7 mouse cellular contexts compared by ENCODE assay signal in genomic region chr11:70688372-70688771, GRCm38 (mm10). TPM values are rescaled to one million over a fixed set of nuclear protein-coding genes. Genes with fewer than 3 reads are reported as not detected.
DNase-seq lines count a peak whose midpoint lies in the region; ATAC-seq lines count a peak whose summit lies in the region.

No protein-coding gene starts in this region.

- peak overlapping the region; percentile 90 for H3K9ac ChIP-seq in lung, embryonic 16.5 days (ENCODE audit: low read length)
- peak overlapping the region; percentile 75 for H3K9ac ChIP-seq in forebrain, embryonic 11.5 days (ENCODE audit: low read length)
- peak overlapping the region; percentile 75 for H3K9ac ChIP-seq in limb, embryonic 11.5 days (ENCODE audit: low read length)
- peak overlapping the region; percentile 74 for H3K9ac ChIP-seq in stomach, embryonic 14.5 days (replicated peaks; ENCODE audit: low read depth, low read length)

- H3K27ac ChIP-seq in lung, embryonic 16.5 days (ENCODE audit: low read length) = peak overlapping the region; percentile 87
- no peak overlapping the region for H3K27ac ChIP-seq in forebrain, embryonic 11.5 days (ENCODE audit: low read depth, low read length)
- H3K27ac ChIP-seq in limb, embryonic 11.5 days (replicated peaks; ENCODE audit: low read depth, low read length) = peak overlapping the region; percentile 66; the same call in 1 of the 2 replicates
- H3K27ac ChIP-seq in stomach, embryonic 14.5 days (ENCODE audit: low read length) = peak overlapping the region; percentile 90

- no peaks in the 10 kb centered on the region for H3K27me3 ChIP-seq in lung, embryonic 16.5 days (ENCODE audit: control insufficient read depth, insufficient read depth, low read depth, low read length)
- no peaks in the 10 kb centered on the region for H3K27me3 ChIP-seq in forebrain, embryonic 11.5 days (ENCODE audit: control insufficient read depth, insufficient read depth, low read length)
- no peaks in the 10 kb centered on the region for H3K27me3 ChIP-seq in limb, embryonic 11.5 days (ENCODE audit: control insufficient read depth, insufficient read depth, low read length)
- H3K27me3 ChIP-seq in stomach, embryonic 14.5 days (ENCODE audit: control insufficient read depth, insufficient read depth, low read length) = no peaks in the 10 kb centered on the region

- H3K4me1 ChIP-seq in lung, embryonic 16.5 days (replicated peaks; ENCODE audit: control insufficient read depth, insufficient read depth, low read length) = peaks cover 16% of the 10 kb centered on the region
- H3K4me1 ChIP-seq in forebrain, embryonic 11.5 days (replicated peaks; ENCODE audit: control insufficient read depth, insufficient read depth, low read length) = peaks cover 8% of the 10 kb centered on the region
- H3K4me1 ChIP-seq in limb, embryonic 11.5 days (ENCODE audit: control insufficient read depth, insufficient read depth, low read length) = peaks cover 7% of the 10 kb centered on the region
- H3K4me1 ChIP-seq in stomach, embryonic 14.5 days (ENCODE audit: control insufficient read depth, insufficient read depth, low read length) = peaks cover 9% of the 10 kb centered on the region

- H3K4me2 ChIP-seq in lung, embryonic 16.5 days (ENCODE audit: low read depth, low read length) = peak overlapping the region; percentile 88
- peak overlapping the region; percentile 77 for H3K4me2 ChIP-seq in forebrain, embryonic 11.5 days (ENCODE audit: low read depth, low read length, severe bottlenecking)
- H3K4me2 ChIP-seq in limb, embryonic 11.5 days (ENCODE audit: low read depth, severe bottlenecking) = peak overlapping the region; percentile 72
- H3K4me2 ChIP-seq in stomach, embryonic 14.5 days (replicated peaks; ENCODE audit: low read depth, low read length) = peak overlapping the region; percentile 87

- H3K4me3 ChIP-seq in lung, embryonic 16.5 days (ENCODE audit: low read length) = peak overlapping the region; percentile 80
- peak overlapping the region; percentile 65 for H3K4me3 ChIP-seq in forebrain, embryonic 11.5 days (ENCODE audit: low read depth, low read length)
- H3K4me3 ChIP-seq in limb, embryonic 11.5 days (ENCODE audit: low read depth, low read length) = peak overlapping the region; percentile 82
- H3K4me3 ChIP-seq in stomach, embryonic 14.5 days (ENCODE audit: low read depth, low read length) = peak overlapping the region; percentile 85

- H3K36me3 ChIP-seq in lung, embryonic 16.5 days (ENCODE audit: control insufficient read depth, insufficient read depth, low read length) = peaks cover 10% of the 10 kb centered on the region; the same call in 1 of the 2 replicates
- H3K36me3 ChIP-seq in forebrain, embryonic 11.5 days (ENCODE audit: control insufficient read depth, insufficient read depth, low read length) = no peaks in the 10 kb centered on the region; the same call in 1 of the 2 replicates
- peaks cover 3% of the 10 kb centered on the region for H3K36me3 ChIP-seq in limb, embryonic 11.5 days (ENCODE audit: control insufficient read depth, insufficient read depth, low read length)
- peaks cover 5% of the 10 kb centered on the region; the same call in 1 of the 2 replicates for H3K36me3 ChIP-seq in stomach, embryonic 14.5 days (ENCODE audit: control insufficient read depth, insufficient read depth, low read length)

- WGBS in lung, embryonic 16.5 days = 18% methylated on average over 8 of the region's 8 CpGs
- WGBS in forebrain, embryonic 11.5 days = 12% methylated on average over 8 of the region's 8 CpGs
- 12% methylated on average over 8 of the region's 8 CpGs for WGBS in limb, embryonic 11.5 days
- 14% methylated on average over 8 of the region's 8 CpGs for WGBS in stomach, embryonic 14.5 days

- no peak for DNase-seq in lung, postnatal 36 days
- no peak for DNase-seq in forebrain, embryonic 11.5 days (ENCODE audit: low spot score)
- DNase-seq in limb, embryonic 11.5 days (ENCODE audit: low spot score) = no peak
- DNase-seq in adrenal gland, adult 8-10 months = no peak
- DNase-seq in left cerebral cortex, adult 8-10 months (ENCODE audit: low spot score in 2 of 2) = no peak

- ATAC-seq in lung, embryonic 16.5 days (ENCODE audit: low read depth) = peak; percentile 11; the same call in 1 of the 2 replicates
- ATAC-seq in forebrain, embryonic 11.5 days (replicated peaks; ENCODE audit: low FRiP score) = no peak
- no peak for ATAC-seq in limb, embryonic 11.5 days (ENCODE audit: insufficient number of reproducible peaks, low FRiP score, low TSS enrichment, low read depth)
- no peak for ATAC-seq in stomach, embryonic 14.5 days (ENCODE audit: insufficient number of reproducible peaks, insufficient read depth, low FRiP score, low read depth)

- H3K9me3 ChIP-seq in lung, embryonic 16.5 days (ENCODE audit: control insufficient read depth, low read length) = no peaks in the 10 kb centered on the region
- H3K9me3 ChIP-seq in forebrain, embryonic 11.5 days (ENCODE audit: control insufficient read depth, low read length) = no peaks in the 10 kb centered on the region
- no peaks in the 10 kb centered on the region for H3K9me3 ChIP-seq in limb, embryonic 11.5 days (ENCODE audit: control insufficient read depth, low read length)
- H3K9me3 ChIP-seq in stomach, embryonic 14.5 days (ENCODE audit: control insufficient read depth, low read depth, low read length) = no peaks in the 10 kb centered on the region

RNA-seq across cellular contexts. Expression of gene Camta2, which starts 0.5 kb away (rescaled TPM):
- 14.8 and 15.6 TPM in 2 replicates for polyA plus RNA-seq in lung, embryonic 16.5 days (2015; fragmentation: Nextera tagmentation; extraction: Ambion mirVana)
- polyA plus RNA-seq in forebrain, embryonic 11.5 days (2014; fragmentation: Nextera tagmentation; extraction: Ambion mirVana) = 10.8 and 11.4 TPM in 2 replicates
- polyA plus RNA-seq in limb, embryonic 11.5 days (2014; fragmentation: Nextera tagmentation; extraction: Ambion mirVana) = 8.2 and 11.8 TPM in 2 replicates
- polyA plus RNA-seq in stomach, embryonic 14.5 days (2014; fragmentation: Nextera tagmentation; extraction: Ambion mirVana) = 16.1 and 19.2 TPM in 2 replicates
- 10 to 100 TPM; 42.7 to 57.7 (median 49.8) TPM for total RNA-seq in adrenal gland, adult 8-10 months (2022)
- total RNA-seq in left cerebral cortex, adult 8-10 months (2022) = 100 to 1,000 TPM; 185 to 201 (median 191) TPM

RNA-seq across cellular contexts. Expression of gene Inca1, which starts 11.6 kb away (rescaled TPM):
- polyA plus RNA-seq in lung, embryonic 16.5 days (2015; fragmentation: Nextera tagmentation; extraction: Ambion mirVana) = 1.5 and 1.9 TPM in 2 replicates
- 0.65 and 1.3 TPM in 2 replicates for polyA plus RNA-seq in forebrain, embryonic 11.5 days (2014; fragmentation: Nextera tagmentation; extraction: Ambion mirVana)
- polyA plus RNA-seq in limb, embryonic 11.5 days (2014; fragmentation: Nextera tagmentation; extraction: Ambion mirVana) = 0.71 and 0.96 TPM in 2 replicates
- 1.0 and 1.9 TPM in 2 replicates for polyA plus RNA-seq in stomach, embryonic 14.5 days (2014; fragmentation: Nextera tagmentation; extraction: Ambion mirVana)
- 10 to 100 TPM in 2 of 4 experiments, 1 to 10 TPM in 2; 5.3 to 11.4 (median 8.6) TPM for total RNA-seq in adrenal gland, adult 8-10 months (2022)
- total RNA-seq in left cerebral cortex, adult 8-10 months (2022) = 1 to 10 TPM; 1.6 to 2.7 (median 2.3) TPM

RNA-seq across cellular contexts. Expression of gene Kif1c, which starts 12.0 kb away (rescaled TPM):
- 3.2 and 3.4 TPM in 2 replicates for polyA plus RNA-seq in lung, embryonic 16.5 days (2015; fragmentation: Nextera tagmentation; extraction: Ambion mirVana)
- 6.4 and 6.9 TPM in 2 replicates for polyA plus RNA-seq in forebrain, embryonic 11.5 days (2014; fragmentation: Nextera tagmentation; extraction: Ambion mirVana)
- 7.2 and 10.2 TPM in 2 replicates for polyA plus RNA-seq in limb, embryonic 11.5 days (2014; fragmentation: Nextera tagmentation; extraction: Ambion mirVana)
- polyA plus RNA-seq in stomach, embryonic 14.5 days (2014; fragmentation: Nextera tagmentation; extraction: Ambion mirVana) = 9.0 and 11.8 TPM in 2 replicates
- 100 to 1,000 TPM; 130 to 210 (median 165) TPM for total RNA-seq in adrenal gland, adult 8-10 months (2022)
- 10 to 100 TPM; 59.3 to 70.2 (median 65.8) TPM for total RNA-seq in left cerebral cortex, adult 8-10 months (2022)

RNA-seq across cellular contexts. Expression of gene Spag7, which starts 19.2 kb away (rescaled TPM):
- 159 and 172 TPM in 2 replicates for polyA plus RNA-seq in lung, embryonic 16.5 days (2015; fragmentation: Nextera tagmentation; extraction: Ambion mirVana)
- polyA plus RNA-seq in forebrain, embryonic 11.5 days (2014; fragmentation: Nextera tagmentation; extraction: Ambion mirVana) = 160 and 167 TPM in 2 replicates
- 156 and 173 TPM in 2 replicates for polyA plus RNA-seq in limb, embryonic 11.5 days (2014; fragmentation: Nextera tagmentation; extraction: Ambion mirVana)
- polyA plus RNA-seq in stomach, embryonic 14.5 days (2014; fragmentation: Nextera tagmentation; extraction: Ambion mirVana) = 147 and 170 TPM in 2 replicates
- total RNA-seq in adrenal gland, adult 8-10 months (2022) = 100 to 1,000 TPM in 1 of 4 experiments, 10 to 100 TPM in 3; 79.2 to 112 (median 89.0) TPM
- 10 to 100 TPM; 52.5 to 69.9 (median 59.3) TPM for total RNA-seq in left cerebral cortex, adult 8-10 months (2022)

RNA-seq across cellular contexts. Expression of gene Eno3, which starts 31.4 kb away (rescaled TPM):
- polyA plus RNA-seq in lung, embryonic 16.5 days (2015; fragmentation: Nextera tagmentation; extraction: Ambion mirVana) = 37.9 and 56.8 TPM in 2 replicates
- 16.6 and 17.4 TPM in 2 replicates for polyA plus RNA-seq in forebrain, embryonic 11.5 days (2014; fragmentation: Nextera tagmentation; extraction: Ambion mirVana)
- polyA plus RNA-seq in limb, embryonic 11.5 days (2014; fragmentation: Nextera tagmentation; extraction: Ambion mirVana) = 49.4 and 53.3 TPM in 2 replicates
- 12.3 and 14.5 TPM in 2 replicates for polyA plus RNA-seq in stomach, embryonic 14.5 days (2014; fragmentation: Nextera tagmentation; extraction: Ambion mirVana)
- total RNA-seq in adrenal gland, adult 8-10 months (2022) = 10 to 100 TPM; 39.4 to 66.5 (median 54.7) TPM
- 10 to 100 TPM; 10.5 to 14.1 (median 12.5) TPM for total RNA-seq in left cerebral cortex, adult 8-10 months (2022)
